Mouse (Mus musculus) neutrophil, adult 83 days (primary cell): ENCODE results near the gene Cyp2r1. TPM values are rescaled to one million over a fixed set of nuclear protein-coding genes. Genes with fewer than 3 reads are reported as not detected.

Experiments
- total RNA-seq, 2 experiments: library from RNA; stranded (reverse); gene quantifications; one replicate each; pipeline ENCODE4 v1.2.4; 2023

Cyp2r1 gene
- total RNA-seq: 1 to 10 TPM; 1.2 to 1.3 TPM

GRCm38 (mm10) chr7:114562531-114563241 is at the start of gene Cyp2r1:
Gene Cyp2r1 (minus strand): TSS chr7:114562972.

Other genes starting within 250 kb of the Cyp2r1 start
- 1 to 10 TPM; 5.5 to 8.2 TPM for gene Pde3b, start 147.7 kb downstream of the Cyp2r1 start, total RNA-seq
- gene Calca, start 73.4 kb upstream of the Cyp2r1 start, total RNA-seq: not detected
- not detected for gene Calcb, start 155.7 kb upstream of the Cyp2r1 start, total RNA-seq
- under 1 TPM; 0.44 to 0.90 TPM for gene Insc, start 180.7 kb upstream of the Cyp2r1 start, total RNA-seq